Mouse (Mus musculus) midbrain, embryonic 15.5 days (tissue): ENCODE results near the gene Gse1. TPM values are rescaled to one million over a fixed set of nuclear protein-coding genes. Genes with fewer than 3 reads are reported as not detected.

Source experiments
- ATAC-seq: fragments of 200-750 bp; cut with Nextera tagmentation; replicated peaks from 2 replicates; pipeline ENCODE4 v1.8.0; 2017; ENCODE audit warnings: moderate TSS enrichment
- H3K27ac ChIP-seq: fragments of 300-500 bp; sonication (generic); 2 replicates; pipeline ENCODE4 v1.5.1; 2015; ENCODE audit warnings: mild to moderate bottlenecking, inconsistent platforms
- H3K27me3 ChIP-seq: fragments of 300-500 bp; sonication (generic); replicated peaks from 2 replicates; pipeline ENCODE4 v1.6.1; 2015; ENCODE audit warnings: inconsistent platforms
- H3K36me3 ChIP-seq: fragments of 300-500 bp; sonication (generic); replicated peaks from 2 replicates; pipeline ENCODE4 v1.6.1; 2015; ENCODE audit warnings: inconsistent platforms
- H3K4me1 ChIP-seq: fragments of 300-500 bp; sonication (generic); 2 replicates; pipeline ENCODE4 v1.6.1; 2015; ENCODE audit warnings: inconsistent platforms
- H3K4me2 ChIP-seq: fragments of 300-500 bp; sonication (generic); 2 replicates; pipeline ENCODE4 v1.6.1; 2015; ENCODE audit warnings: inconsistent platforms, mild to moderate bottlenecking, moderate library complexity
- H3K4me3 ChIP-seq: fragments of 300-500 bp; sonication (generic); 2 replicates; pipeline ENCODE4 v1.5.1; 2015; ENCODE audit warnings: mild to moderate bottlenecking, inconsistent platforms
- H3K9ac ChIP-seq: fragments of 300-500 bp; sonication (generic); 2 replicates; pipeline ENCODE4 v1.6.1; 2015; ENCODE audit warnings: mild to moderate bottlenecking, inconsistent platforms
- H3K9me3 ChIP-seq: fragments of 300-500 bp; sonication (generic); 2 replicates; pipeline ENCODE4 v1.6.1; 2016; ENCODE audit warnings: inconsistent platforms
- whole genome bisulfite sequencing: fragments of 180-500 bp; shearing (Covaris S2); methylation state at CpG from one replicate; pipeline ENCODE4 v1.1.7; 2015; ENCODE audit warnings: mixed read lengths; 5-methylcytosine and 5-hydroxymethylcytosine counted together
- polyA plus RNA-seq: library from polyadenylated mRNA; unstranded; fragments of >200 nt; fragmentation: Nextera tagmentation; extraction: Ambion mirVana; gene quantifications from 2 replicates; pipeline ENCODE4 v1.2.1, GENCODE M21; 2015

Gse1 gene
- polyA plus RNA-seq, 1 experiment from 2014 or later: 21.2 TPM

DNA sequence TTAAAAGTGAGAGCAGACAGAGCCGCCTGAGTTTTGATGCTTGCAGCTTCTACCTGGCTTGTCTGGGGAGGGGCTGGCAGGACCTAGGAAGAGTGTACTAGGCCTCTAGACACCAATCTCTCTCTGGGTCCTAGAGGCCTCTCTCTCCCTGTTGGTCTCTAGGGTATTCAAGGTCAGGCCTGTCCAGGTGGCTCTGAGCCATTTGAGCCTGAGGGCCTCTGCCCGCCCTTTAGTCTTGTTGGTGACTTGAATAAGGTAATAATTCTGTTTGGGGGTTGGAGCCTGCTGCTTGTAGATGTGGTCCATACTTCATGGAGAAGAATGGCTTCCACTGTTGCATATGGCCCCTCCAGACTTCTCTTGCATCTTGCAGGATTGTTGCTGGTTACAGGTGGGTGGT lies 287.0 kb downstream of the Gse1 start:
- 93% methylated on average over 2 of the region's 2 CpGs for WGBS

DNA sequence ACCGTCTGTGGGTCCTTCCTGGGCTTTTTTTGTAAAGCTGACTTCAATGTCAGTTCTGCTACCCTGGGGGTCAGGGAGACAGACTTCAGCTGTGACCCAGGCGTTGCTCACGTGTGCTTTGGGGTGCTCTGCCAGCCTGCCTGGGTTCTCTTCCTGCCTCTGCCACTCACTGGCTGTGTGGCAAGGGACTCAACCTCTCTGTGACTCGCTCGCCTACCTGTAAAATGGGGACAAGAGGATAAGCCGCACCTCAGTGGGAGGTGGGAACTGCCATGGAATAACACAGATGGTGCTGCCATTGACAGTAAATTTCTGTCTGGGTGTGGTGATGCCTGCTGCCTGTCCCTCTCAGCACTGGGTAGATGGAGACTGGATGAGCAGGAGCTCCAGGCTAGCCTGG lies 287.4 kb downstream of the Gse1 start:
- Histone ChIP-seq H3K9ac (no peak overlapping the region), H3K4me2 (no peak overlapping the region), H3K27ac (no peak overlapping the region), H3K4me3 (no peak overlapping the region), H3K9me3 (no peaks in the 10 kb centered on the region), H3K4me1 (peaks cover 97% of the 10 kb centered on the region), H3K27me3 (no peaks in the 10 kb centered on the region), H3K36me3 (no peaks in the 10 kb centered on the region)
- WGBS: 81% methylated on average over 6 of the region's 6 CpGs
- no peak for ATAC-seq

More for the DNA sequence above, 287.0 kb downstream of the Gse1 start:
- no peak overlapping the region for H3K4me2 ChIP-seq
- H3K9ac ChIP-seq: no peak overlapping the region
- no peak for ATAC-seq
- H3K27me3 ChIP-seq: no peaks in the 10 kb centered on the region
- no peaks in the 10 kb centered on the region for H3K9me3 ChIP-seq
- H3K4me3 ChIP-seq: no peak overlapping the region
- peaks cover 97% of the 10 kb centered on the region for H3K4me1 ChIP-seq
- H3K36me3 ChIP-seq: no peaks in the 10 kb centered on the region
- no peak overlapping the region for H3K27ac ChIP-seq

GRCm38 (mm10) chr8:120516182-120516755 lies 288.0 kb downstream of the Gse1 start:
- peak overlapping the region; percentile 10 for H3K4me2 ChIP-seq
- H3K36me3 ChIP-seq: no peaks in the 10 kb centered on the region
- H3K27ac ChIP-seq: 0 out of 2 replicates have a peak overlapping the region, but pooled peaks have one; percentile 36
- H3K9ac ChIP-seq: no peak overlapping the region
- peaks cover 97% of the 10 kb centered on the region for H3K4me1 ChIP-seq
- H3K27me3 ChIP-seq: no peaks in the 10 kb centered on the region
- 11% methylated on average over 10 of the region's 12 CpGs for WGBS
- no peak overlapping the region for H3K4me3 ChIP-seq
- no peaks in the 10 kb centered on the region for H3K9me3 ChIP-seq
- no peak for ATAC-seq

- Histone ChIP-seq H3K27me3 (no peaks in the 10 kb centered on the region), H3K4me1 (peaks cover 94% of the 10 kb centered on the region), H3K4me2 (no peak overlapping the region), H3K9me3 (no peaks in the 10 kb centered on the region), H3K36me3 (no peaks in the 10 kb centered on the region), H3K27ac (no peak overlapping the region; the same call in 1 of the 2 replicates), H3K9ac (no peak overlapping the region), H3K4me3 (no peak overlapping the region)
- ATAC-seq: no peak
- WGBS: 42% methylated on average over 11 of the region's 11 CpGs
Measured at GRCm38 (mm10) chr8:120517666-120518410, 289.6 kb downstream of the Gse1 start.

GRCm38 (mm10) chr8:120518736-120519534 lies 290.7 kb downstream of the Gse1 start:
- H3K9ac ChIP-seq: no peak overlapping the region
- no peaks in the 10 kb centered on the region for H3K9me3 ChIP-seq
- 65% methylated on average over 14 of the region's 14 CpGs for WGBS
- peaks cover 93% of the 10 kb centered on the region for H3K4me1 ChIP-seq
- no peak overlapping the region for H3K4me2 ChIP-seq
- H3K27ac ChIP-seq: no peak overlapping the region
- H3K27me3 ChIP-seq: no peaks in the 10 kb centered on the region
- ATAC-seq: no peak
- H3K36me3 ChIP-seq: no peaks in the 10 kb centered on the region
- H3K4me3 ChIP-seq: no peak overlapping the region

DNA sequence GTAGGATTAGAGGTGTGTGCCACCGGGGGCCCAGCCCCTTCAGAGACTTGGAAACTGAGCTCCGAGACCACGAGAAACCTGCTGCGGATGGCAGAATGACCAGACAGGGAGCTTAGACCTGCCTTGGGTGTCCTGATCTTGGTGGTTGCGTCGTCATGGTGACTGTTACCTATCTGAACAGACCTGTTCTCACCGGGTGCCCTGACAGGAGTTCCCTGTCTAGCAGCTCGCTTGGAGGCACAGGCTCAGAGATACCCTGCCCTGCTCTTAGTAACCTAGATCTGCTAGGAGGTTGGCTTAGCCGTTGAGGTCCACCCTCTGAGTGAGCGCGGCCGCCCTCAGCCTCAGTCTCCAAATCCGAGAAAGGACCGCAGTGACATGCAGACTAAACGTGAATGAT lies 292.0 kb downstream of the Gse1 start:
- H3K4me3 ChIP-seq: no peak overlapping the region
- no peak overlapping the region; the same call in 1 of the 2 replicates for H3K4me2 ChIP-seq
- no peak for ATAC-seq
- no peaks in the 10 kb centered on the region for H3K36me3 ChIP-seq
- peaks cover 90% of the 10 kb centered on the region for H3K4me1 ChIP-seq
- WGBS: 67% methylated on average over 15 of the region's 15 CpGs
- H3K27me3 ChIP-seq: no peaks in the 10 kb centered on the region
- peak overlapping the region; percentile 72 for H3K27ac ChIP-seq
- no peak overlapping the region for H3K9ac ChIP-seq
- no peaks in the 10 kb centered on the region for H3K9me3 ChIP-seq

DNA sequence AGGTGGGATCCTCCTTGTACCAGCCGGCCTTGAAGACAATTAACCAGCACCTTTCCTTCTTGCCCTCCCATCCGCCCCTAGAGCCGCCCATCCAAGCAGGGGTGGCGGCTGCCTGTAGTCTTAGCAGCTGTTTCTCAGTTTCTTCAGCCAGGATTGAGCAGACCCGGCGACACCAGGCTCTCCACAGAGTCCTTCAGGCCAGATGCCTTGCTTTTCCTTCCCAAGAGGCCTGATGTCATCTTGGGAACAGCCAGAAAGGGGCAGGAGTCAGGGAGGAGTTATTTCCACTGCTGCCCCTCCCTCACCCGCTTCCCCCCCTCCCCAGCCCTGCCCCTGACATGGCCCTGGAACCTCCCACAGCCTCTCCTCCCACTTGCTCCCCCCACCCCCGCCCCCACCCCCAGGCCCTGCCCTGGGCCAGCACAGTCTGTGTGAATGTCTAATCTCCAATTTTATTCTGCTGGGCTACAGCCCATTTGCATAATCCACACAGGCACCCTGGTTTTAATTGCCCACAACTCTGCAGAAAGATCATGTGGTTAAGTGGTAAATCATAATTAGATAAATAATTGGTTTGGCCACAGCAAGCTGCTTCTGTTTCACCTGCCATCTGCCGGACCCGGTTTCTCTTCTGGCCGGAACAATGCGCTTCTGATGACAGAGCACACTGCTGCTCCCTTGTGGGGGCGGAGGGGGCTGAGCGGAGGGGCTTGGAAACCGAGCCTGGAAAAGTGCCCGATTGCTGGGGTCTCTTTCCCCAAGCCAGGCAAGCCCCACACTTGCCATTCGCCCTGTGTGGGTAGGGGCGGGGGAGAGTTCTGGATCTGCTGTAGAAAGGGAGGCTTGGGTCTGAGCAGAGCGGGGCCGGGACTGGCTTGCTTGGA lies 292.7 kb downstream of the Gse1 start:
- Histone ChIP-seq H3K27me3 (no peaks in the 10 kb centered on the region), H3K4me3 (no peak overlapping the region), H3K9me3 (no peaks in the 10 kb centered on the region), H3K4me2 (peak overlapping the region; percentile 27), H3K36me3 (no peaks in the 10 kb centered on the region), H3K4me1 (peaks cover 91% of the 10 kb centered on the region), H3K9ac (peak overlapping the region; percentile 14; the same call in 1 of the 2 replicates), H3K27ac (peak overlapping the region; percentile 72)
- peak; percentile 79 for ATAC-seq
- 6% methylated on average over 19 of the region's 20 CpGs for WGBS

GRCm38 (mm10) chr8:120521591-120521965 lies 293.3 kb downstream of the Gse1 start:
- Histone ChIP-seq H3K4me1 (peaks cover 91% of the 10 kb centered on the region), H3K27me3 (no peaks in the 10 kb centered on the region), H3K27ac (peak overlapping the region; percentile 72), H3K4me3 (no peak overlapping the region), H3K36me3 (no peaks in the 10 kb centered on the region), H3K4me2 (peak overlapping the region; percentile 27), H3K9ac (peak overlapping the region; percentile 14; the same call in 1 of the 2 replicates), H3K9me3 (no peaks in the 10 kb centered on the region)
- ATAC-seq: no peak; the same call in 1 of the 2 replicates
- WGBS: 34% methylated on average over 7 of the region's 7 CpGs

DNA sequence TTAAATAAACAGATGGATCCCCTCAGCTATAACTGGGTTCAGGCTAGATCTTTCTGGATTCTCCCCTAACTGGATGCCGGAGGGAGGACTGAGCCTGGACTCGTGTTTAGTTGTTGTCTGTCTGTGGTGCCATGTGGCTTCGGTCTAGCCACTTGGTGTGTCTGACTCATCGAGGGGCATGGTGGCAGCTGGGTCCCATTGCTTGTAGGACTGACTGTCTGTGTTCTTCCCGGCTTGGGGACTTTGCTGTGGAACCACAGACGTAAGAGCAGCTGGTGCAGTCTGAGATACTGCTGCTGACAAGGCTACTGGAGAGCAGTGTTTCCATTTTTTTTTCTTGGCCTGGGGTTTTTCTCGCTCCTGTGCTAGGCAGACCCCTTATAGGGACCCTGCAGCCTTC lies 295.4 kb downstream of the Gse1 start:
- no peak for ATAC-seq
- H3K27me3 ChIP-seq: no peaks in the 10 kb centered on the region
- no peak overlapping the region for H3K9ac ChIP-seq
- H3K36me3 ChIP-seq: no peaks in the 10 kb centered on the region
- no peak overlapping the region for H3K4me2 ChIP-seq
- peak overlapping the region; percentile 31; the same call in 1 of the 2 replicates for H3K27ac ChIP-seq
- peaks cover 92% of the 10 kb centered on the region for H3K4me1 ChIP-seq
- WGBS: 54% methylated on average over 7 of the region's 7 CpGs
- H3K4me3 ChIP-seq: no peak overlapping the region
- no peaks in the 10 kb centered on the region for H3K9me3 ChIP-seq

- Histone ChIP-seq H3K27ac (no peak overlapping the region), H3K36me3 (no peaks in the 10 kb centered on the region), H3K27me3 (no peaks in the 10 kb centered on the region), H3K4me3 (no peak overlapping the region), H3K9me3 (no peaks in the 10 kb centered on the region), H3K4me1 (peaks cover 79% of the 10 kb centered on the region), H3K9ac (no peak overlapping the region), H3K4me2 (no peak overlapping the region)
- 47% methylated on average over 1 of the region's 1 CpGs for WGBS
- no peak for ATAC-seq
Measured at GRCm38 (mm10) chr8:120525135-120525534, 296.9 kb downstream of the Gse1 start.

- no peak for ATAC-seq
- Histone ChIP-seq H3K4me1 (peaks cover 72% of the 10 kb centered on the region), H3K9me3 (no peaks in the 10 kb centered on the region), H3K4me3 (no peak overlapping the region), H3K27ac (no peak overlapping the region), H3K4me2 (no peak overlapping the region), H3K9ac (no peak overlapping the region), H3K36me3 (no peaks in the 10 kb centered on the region), H3K27me3 (no peaks in the 10 kb centered on the region)
- WGBS: 57% methylated on average over 6 of the region's 6 CpGs
Measured at GRCm38 (mm10) chr8:120525832-120526231, 297.6 kb downstream of the Gse1 start.
